ENCODE assay signal across 16 mouse cellular contexts in genomic region chr3:34466312-34466711, GRCm38 (mm10).
"Had no signal": no experiment of that assay in that cellular context is flagged by ENCODE, and none has a peak within 500 bp of the region (broad histone marks: within the 10 kb centered on the region; RNA-seq: fewer than 3 reads in every experiment).

No protein-coding gene starts in this region.

- H3K36me3 ChIP-seq: limb, embryonic 15.5 days; liver, embryonic 12.5 days; midbrain, embryonic 10.5 days; neural tube, embryonic 15.5 days had no signal

- H3K27me3 ChIP-seq: limb, embryonic 15.5 days; liver, embryonic 12.5 days; neural tube, embryonic 15.5 days had no signal

- DNase-seq: kidney, postnatal 36 days; layer of hippocampus, adult 9-11 months; layer of hippocampus, postnatal 36 days; lung, embryonic 14.5 days; lung, postnatal 10 days; lung, postnatal 4 days; midbrain, embryonic 14.5 days; right cerebral cortex, adult 18-20 months; thymus, postnatal 4 days had no signal

- H3K27ac ChIP-seq: kidney, postnatal 0 days; limb, embryonic 15.5 days; liver, embryonic 12.5 days; midbrain, embryonic 10.5 days; neural tube, embryonic 15.5 days; stomach, postnatal 0 days had no signal

- H3K9ac ChIP-seq: limb, embryonic 15.5 days; liver, embryonic 12.5 days; lung, embryonic 14.5 days; neural tube, embryonic 15.5 days had no signal

- ATAC-seq: liver, embryonic 12.5 days had no signal

- H3K9me3 ChIP-seq: limb, embryonic 15.5 days; liver, embryonic 12.5 days; midbrain, embryonic 10.5 days; neural tube, embryonic 15.5 days had no signal

- H3K4me1 ChIP-seq: limb, embryonic 15.5 days; liver, embryonic 12.5 days had no signal

- H3K4me2 ChIP-seq: limb, embryonic 15.5 days; liver, embryonic 12.5 days; lung, embryonic 14.5 days; neural tube, embryonic 15.5 days had no signal

- H3K4me3 ChIP-seq: limb, embryonic 15.5 days; liver, embryonic 12.5 days; midbrain, embryonic 10.5 days; myocyte; neural tube, embryonic 15.5 days had no signal
